Comparison of ENCODE assay signal across 16 mouse cellular contexts in genomic region chr2:148449659-148450058, GRCm38 (mm10). TPM values are rescaled to one million over a fixed set of nuclear protein-coding genes. Genes with fewer than 3 reads are reported as not detected.
"Had no signal": no experiment of that assay in that cellular context is flagged by ENCODE, and none has a peak within 500 bp of the region (broad histone marks: within the 10 kb centered on the region; RNA-seq: fewer than 3 reads in every experiment).

No protein-coding gene starts in this region.

- DNase-seq: lung, adult 2 months; lung, postnatal 14 days; lung, postnatal 36 days; right cerebral cortex, postnatal 14 days; thymus, adult 2 months; thymus, postnatal 25 days; thymus, postnatal 4 days had no signal

- H3K4me3 ChIP-seq: lung, embryonic 15.5 days; megakaryocyte, embryonic 14.5 days; midbrain, embryonic 13.5 days; midbrain, embryonic 15.5 days; neural tube, embryonic 12.5 days; stomach, embryonic 15.5 days had no signal

- H3K4me1 ChIP-seq: midbrain, embryonic 13.5 days; midbrain, embryonic 15.5 days; neural tube, embryonic 12.5 days; stomach, embryonic 15.5 days had no signal

- H3K36me3 ChIP-seq: lung, embryonic 15.5 days; midbrain, embryonic 13.5 days; midbrain, embryonic 15.5 days; neural tube, embryonic 12.5 days; stomach, embryonic 15.5 days had no signal

- H3K27me3 ChIP-seq: lung, embryonic 15.5 days; midbrain, embryonic 13.5 days; midbrain, embryonic 15.5 days; neural tube, embryonic 12.5 days; stomach, embryonic 15.5 days had no signal

- H3K27ac ChIP-seq: lung, embryonic 15.5 days; macrophage; midbrain, embryonic 13.5 days; midbrain, embryonic 15.5 days; neural tube, embryonic 12.5 days; stomach, embryonic 15.5 days; stomach, postnatal 0 days had no signal

RNA-seq across cellular contexts. Expression of gene Sstr4, which starts 54.5 kb away (rescaled TPM):
- polyA plus RNA-seq: macrophage; testis, adult 2 months had no signal
